In the genomic region with DNA sequence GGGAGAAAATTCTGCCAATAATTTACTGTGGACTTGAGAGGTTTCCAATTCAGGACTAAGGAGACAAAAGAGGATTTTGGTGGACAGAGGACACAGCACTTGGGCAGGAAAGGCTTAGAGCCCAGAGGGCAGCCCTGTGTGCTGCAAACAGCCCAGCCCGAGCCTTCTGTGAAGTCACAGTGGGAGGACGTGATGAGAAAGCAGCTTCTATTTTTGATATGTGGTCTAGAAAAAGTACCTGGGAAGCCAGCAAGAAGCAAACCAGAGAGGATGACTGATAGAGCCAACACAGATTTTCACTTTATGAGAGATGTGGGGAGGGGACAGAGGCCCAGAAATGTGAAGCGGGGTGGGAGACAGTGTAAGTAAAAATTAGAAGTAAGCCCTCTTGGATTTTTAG, we compare ENCODE assay signal across 18 mouse cellular contexts.
DNase-seq lines count a peak whose midpoint lies in the region; ATAC-seq and TF ChIP-seq lines count a peak whose summit lies in the region.
"Had no signal": no experiment of that assay in that cellular context is flagged by ENCODE, and none has a peak within 500 bp of the region (broad histone marks: within the 10 kb centered on the region; RNA-seq: fewer than 3 reads in every experiment).

No protein-coding gene starts in this region.

- H3K9me3 ChIP-seq in CH12.LX (replicated peaks; ENCODE audit: low read length) = peaks cover 18% of the 10 kb centered on the region
- no peaks in the 10 kb centered on the region for H3K9me3 ChIP-seq in forebrain, embryonic 16.5 days (ENCODE audit: control insufficient read depth, low read length)
- H3K9me3 ChIP-seq in intestine, embryonic 16.5 days (ENCODE audit: control insufficient read depth, low read length) = no peaks in the 10 kb centered on the region
- H3K9me3 ChIP-seq: forebrain, embryonic 10.5 days; limb, embryonic 15.5 days; midbrain, embryonic 13.5 days; neural tube, embryonic 13.5 days had no signal

- dilution Hi-C loops in CH12.LX (cut with MboI; ENCODE audit: extremely low pct_ligation_motif_present, extremely low pct_unique_long_range_greater_than_20kb, low sequenced_read_pairs) = no loop called here

- no peak overlapping the region for H3K9ac ChIP-seq in CH12.LX (ENCODE audit: insufficient read depth, low read depth)
- H3K9ac ChIP-seq in forebrain, embryonic 16.5 days (replicated peaks; ENCODE audit: low read depth, low read length) = no peak overlapping the region
- no peak overlapping the region for H3K9ac ChIP-seq in intestine, embryonic 16.5 days (ENCODE audit: low read depth, low read length)
- H3K9ac ChIP-seq: limb, embryonic 15.5 days; midbrain, embryonic 13.5 days; neural tube, embryonic 13.5 days had no signal

- H3K27me3 ChIP-seq in CH12.LX (replicated peaks) = no peaks in the 10 kb centered on the region
- H3K27me3 ChIP-seq in forebrain, embryonic 16.5 days (replicated peaks; ENCODE audit: control insufficient read depth, insufficient read depth, low read length) = no peaks in the 10 kb centered on the region
- H3K27me3 ChIP-seq in intestine, embryonic 16.5 days (replicated peaks; ENCODE audit: control insufficient read depth, insufficient read depth, low read length) = no peaks in the 10 kb centered on the region
- H3K27me3 ChIP-seq: limb, embryonic 15.5 days; midbrain, embryonic 13.5 days; neural tube, embryonic 13.5 days had no signal

- H3K4me2 ChIP-seq in CH12.LX (ENCODE audit: insufficient read depth, low read depth, poor library complexity, severe bottlenecking) = no peak overlapping the region
- H3K4me2 ChIP-seq in forebrain, embryonic 16.5 days (ENCODE audit: low read length) = no peak overlapping the region
- no peak overlapping the region for H3K4me2 ChIP-seq in intestine, embryonic 16.5 days (ENCODE audit: low read depth, low read length)
- H3K4me2 ChIP-seq: limb, embryonic 15.5 days; midbrain, embryonic 13.5 days; neural tube, embryonic 13.5 days had no signal

- ATAC-seq in forebrain, embryonic 16.5 days = no peak
- no peak for ATAC-seq in intestine, embryonic 16.5 days
- ATAC-seq: hindbrain, embryonic 16.5 days; intestine, postnatal 0 days; midbrain, embryonic 13.5 days had no signal

- TF ChIP-seq CTCF in CH12.LX (conservative IDR thresholded peaks at IDR 0.05 in 1 of 2, IDR thresholded peaks at IDR 0.05 in 1 of 2; ENCODE audit: low read depth in 2 of 2, low read length in 2 of 2) = no peak

- no peak overlapping the region for H3K4me3 ChIP-seq in CH12.LX (replicated peaks in 1 of 3; ENCODE audit: low read depth in 2 of 3, low read length in 2 of 3, poor library complexity in 1 of 3)
- H3K4me3 ChIP-seq in forebrain, embryonic 16.5 days (replicated peaks; ENCODE audit: low read length) = no peak overlapping the region
- no peak overlapping the region for H3K4me3 ChIP-seq in intestine, embryonic 16.5 days (ENCODE audit: low read length)
- H3K4me3 ChIP-seq: forebrain, embryonic 10.5 days; limb, embryonic 15.5 days; midbrain, embryonic 13.5 days; neural tube, embryonic 13.5 days had no signal

- peaks cover 0 to 33% of the 10 kb centered on the region in 2 experiments; a peak in 2 of 4 replicates for H3K4me1 ChIP-seq in CH12.LX (ENCODE audit: control insufficient read depth in 1 of 2, insufficient read depth in 2 of 2)
- 0 out of 2 replicates have a peak, but pooled peaks cover 2% of the 10 kb centered on the region for H3K4me1 ChIP-seq in forebrain, embryonic 16.5 days (replicated peaks; ENCODE audit: control insufficient read depth, insufficient read depth, low read length)
- H3K4me1 ChIP-seq in intestine, embryonic 16.5 days (ENCODE audit: control insufficient read depth, insufficient read depth, low read length) = no peaks in the 10 kb centered on the region
- H3K4me1 ChIP-seq: forebrain, embryonic 10.5 days; limb, embryonic 15.5 days; midbrain, embryonic 13.5 days; neural tube, embryonic 13.5 days had no signal

- TF ChIP-seq RAD21 in CH12.LX (IDR thresholded peaks at IDR 0.05; ENCODE audit: low read depth, low read length) = no peak

- H3K36me3 ChIP-seq in CH12.LX (replicated peaks in 1 of 2; ENCODE audit: control insufficient read depth in 1 of 2, insufficient read depth in 1 of 2, low read length in 1 of 2) = no peaks in the 10 kb centered on the region
- H3K36me3 ChIP-seq in forebrain, embryonic 16.5 days (ENCODE audit: control insufficient read depth, insufficient read depth) = no peaks in the 10 kb centered on the region
- no peaks in the 10 kb centered on the region for H3K36me3 ChIP-seq in intestine, embryonic 16.5 days (ENCODE audit: control insufficient read depth, insufficient read depth, low read length)
- H3K36me3 ChIP-seq: forebrain, embryonic 10.5 days; limb, embryonic 15.5 days; midbrain, embryonic 13.5 days; neural tube, embryonic 13.5 days had no signal

- H3K27ac ChIP-seq in CH12.LX (ENCODE audit: insufficient read depth, low read depth) = no peak overlapping the region
- H3K27ac ChIP-seq in forebrain, embryonic 16.5 days (ENCODE audit: low read length) = no peak overlapping the region
- H3K27ac ChIP-seq in intestine, embryonic 16.5 days (ENCODE audit: low read length) = no peak overlapping the region
- H3K27ac ChIP-seq: forebrain, embryonic 10.5 days; kidney, postnatal 0 days; limb, embryonic 15.5 days; midbrain, embryonic 13.5 days; neural tube, embryonic 13.5 days had no signal

- WGBS in forebrain, embryonic 16.5 days = 81% methylated on average over 3 of the region's 3 CpGs
- WGBS in intestine, embryonic 16.5 days = 77% methylated on average over 3 of the region's 3 CpGs

- DNase-seq in frontal cortex, postnatal 36 days (ENCODE audit: low spot score in 2 of 2) = peak; percentile 19 to 52
- DNase-seq in frontal cortex, postnatal 25 days (ENCODE audit: low spot score in 2 of 2) = no peak
- peak; percentile 36 for DNase-seq in CH12.LX (ENCODE audit: extremely low read depth)
- DNase-seq in cerebellum, adult 18-20 months = peak; percentile 55 to 71
- peak; percentile 61 to 74 for DNase-seq in cerebellum, postnatal 25 days
- no peak for DNase-seq in kidney, postnatal 14 days
- DNase-seq: gastrocnemius, postnatal 36 days; lung, postnatal 10 days; thymus, postnatal 14 days had no signal

- TF ChIP-seq EP300 in CH12.LX (IDR thresholded peaks at IDR 0.05; ENCODE audit: low read length) = no peak

- no peaks in the 10 kb centered on the region for H3K79me2 ChIP-seq in CH12.LX (replicated peaks; ENCODE audit: control insufficient read depth, extremely low read depth, insufficient read depth, poor library complexity, severe bottlenecking)

- TF ChIP-seq POLR2A in CH12.LX (IDR thresholded peaks at IDR 0.05; ENCODE audit: low read depth, low read length) = no peak

- in situ Hi-C loops in CH12.LX (cut with MboI; ENCODE audit: low pct_ligation_motif_present, low pct_unique_long_range_greater_than_20kb, low sequenced_read_pairs) = loop anchor here (10.0 kb wide), 1 partner anchor 68 kb away; a partner anchor contains a TSS

TF ChIP-seq in CH12.LX, 34 proteins besides CTCF, POLR2A, EP300 and RAD21:
- TF ChIP-seq MEF2A (IDR thresholded peaks at IDR 0.05; ENCODE audit: borderline replicate concordance, low read depth, low read length) = peak; percentile 54; the same call in 1 of the 2 replicates
- no peak for TF ChIP-seq JUN (IDR thresholded peaks at IDR 0.05; ENCODE audit: insufficient read depth, low read depth, low read length)
- no peak for TF ChIP-seq POLR2AphosphoS2 (IDR thresholded peaks at IDR 0.05; ENCODE audit: low read depth, low read length)
- TF ChIP-seq ETS1 (conservative IDR thresholded peaks at IDR 0.05; ENCODE audit: low read depth, low read length) = peak; percentile 34

Comparison
In these comparisons a context has a peak if more than half of its experiments do, and no peak if none do; other contexts are left out.
1. DNase-seq: peak in frontal cortex, postnatal 36 days (2 of 2), CH12.LX (single experiment), cerebellum, adult 18-20 months (2 of 2) and cerebellum, postnatal 25 days (2 of 2); none in frontal cortex, postnatal 25 days (0 of 2) and kidney, postnatal 14 days (single experiment).